Mouse (Mus musculus): ENCODE results near the gene Gm10392.

Gene Gm10392

DNA sequence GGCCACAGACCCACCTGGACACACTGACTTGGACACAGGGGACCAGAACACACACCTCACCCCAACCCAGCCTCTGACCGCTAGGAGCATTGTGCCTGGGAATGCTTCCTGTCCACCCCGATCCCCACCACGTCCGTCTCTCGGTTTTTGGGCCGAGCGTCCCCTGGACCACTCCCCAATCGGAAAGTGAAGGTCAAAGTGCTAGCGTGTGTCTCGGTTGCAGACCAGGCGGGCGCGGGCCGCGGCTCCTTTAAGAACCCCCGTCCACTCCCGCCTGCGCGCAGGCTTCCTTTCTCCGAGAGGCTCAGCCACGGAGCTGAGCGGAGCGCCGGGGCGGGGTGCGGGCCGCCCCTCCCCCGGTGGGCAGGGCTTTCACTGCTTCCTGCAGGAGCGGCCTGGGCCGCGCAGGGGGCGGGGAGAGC is 26.1 kb downstream of the Gm10392 start:
- CTCF ChIA-PET: interaction anchor here (0.6 kb wide), 1 partner anchor 27 kb away, joined by 3 read pairs; no protein-coding TSS in a partner anchor

DNA sequence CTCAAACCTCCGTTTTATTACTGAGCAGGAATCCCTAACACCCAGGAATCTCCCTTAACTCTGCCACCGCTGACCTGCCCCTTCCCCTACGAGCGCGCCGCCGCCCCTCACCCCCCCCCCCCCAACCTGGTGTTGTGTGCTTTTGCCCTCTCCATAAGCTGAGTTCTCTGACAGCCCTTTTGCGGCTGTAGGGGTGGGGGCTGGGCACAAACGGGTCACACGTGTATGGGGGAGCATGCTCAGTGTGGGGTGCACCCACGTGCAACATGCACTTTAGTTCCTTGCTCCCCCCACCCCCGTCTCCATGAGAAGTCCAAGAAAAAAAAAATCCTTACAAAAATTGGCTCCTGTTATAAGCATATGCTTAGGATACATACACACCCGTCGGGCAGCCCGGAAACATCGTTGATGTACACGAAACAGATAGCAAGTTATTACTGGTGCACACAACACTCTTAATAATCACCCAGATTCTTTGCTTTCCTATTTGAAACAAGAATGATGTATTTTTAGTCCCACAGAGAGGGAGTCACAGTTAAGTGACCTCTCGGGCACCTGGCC is 26.6 kb downstream of the Gm10392 start:
- CTCF ChIA-PET: interaction anchor here (0.6 to 1.4 kb wide), 2 partner anchors 23 to 27 kb away, joined by 3 to 4 read pairs; partner anchors contain the start of genes Abhd15 and Trp53i13

DNA sequence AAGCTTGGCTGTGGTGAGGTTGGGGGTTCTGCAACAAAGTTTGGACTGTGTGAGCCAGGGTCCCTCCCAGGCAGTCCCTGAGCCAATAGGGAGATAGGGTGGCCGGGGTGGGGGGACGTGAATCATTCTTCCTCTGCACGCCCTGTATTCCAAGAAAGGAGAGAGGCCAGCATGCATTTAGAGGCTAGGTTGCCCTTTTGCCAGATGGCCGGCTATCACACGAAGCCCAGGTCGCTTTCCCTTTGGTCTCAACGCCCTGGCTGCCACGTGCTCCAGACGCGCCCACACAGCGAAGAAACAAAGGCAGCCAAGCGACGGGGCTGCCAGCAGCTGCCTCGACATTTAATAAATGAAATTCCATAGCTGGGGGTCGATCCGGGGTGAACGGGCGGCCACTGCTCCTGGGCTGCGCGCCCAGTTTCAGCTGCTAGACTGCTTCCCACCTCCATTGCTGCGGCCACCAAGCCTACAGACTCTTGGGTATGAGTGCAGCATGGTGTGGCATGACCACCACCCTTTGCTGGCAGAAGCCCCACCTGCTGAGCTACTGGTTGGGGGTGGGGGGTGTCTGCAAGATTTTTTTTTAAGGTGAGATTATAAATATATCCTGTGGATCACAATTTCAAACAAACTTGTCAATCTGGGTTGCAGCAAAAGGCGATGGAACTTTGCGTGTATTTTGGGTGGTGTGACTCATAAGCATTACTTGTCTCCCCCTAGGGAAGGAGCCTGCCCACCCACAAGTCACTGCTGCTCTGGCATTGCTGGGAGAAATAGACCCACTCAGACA is 27.3 kb downstream of the Gm10392 start:
- CTCF ChIA-PET: interaction anchor here (0.6 to 1.4 kb wide), 3 partner anchors 24 to 117 kb away, joined by 3 to 4 read pairs (median 3); partner anchors contain the start of genes Abhd15 and Trp53i13

DNA sequence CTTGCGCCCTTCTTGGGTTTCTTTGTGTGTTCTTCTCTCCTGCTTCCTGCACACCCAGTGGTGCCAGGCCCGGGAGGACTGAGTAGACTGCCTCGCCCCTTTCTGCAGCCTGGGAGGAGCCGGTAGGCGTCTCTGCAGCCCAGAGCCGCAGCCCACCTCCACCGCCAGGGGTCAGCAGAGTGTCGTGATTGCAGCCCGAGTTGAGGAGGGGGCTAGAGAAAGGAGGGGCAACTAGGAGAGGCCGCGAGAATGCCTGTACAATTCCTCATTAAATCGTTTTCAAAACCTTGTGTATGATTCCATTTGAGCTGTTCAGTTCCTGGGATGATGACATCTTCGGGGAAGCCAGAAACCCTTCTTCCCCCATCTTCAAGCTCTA is 27.9 kb downstream of the Gm10392 start:
- CTCF ChIA-PET: interaction anchor here (1.4 kb wide), 1 partner anchor 24 kb away, joined by 4 read pairs; the partner anchor contains the start of genes Abhd15 and Trp53i13

DNA sequence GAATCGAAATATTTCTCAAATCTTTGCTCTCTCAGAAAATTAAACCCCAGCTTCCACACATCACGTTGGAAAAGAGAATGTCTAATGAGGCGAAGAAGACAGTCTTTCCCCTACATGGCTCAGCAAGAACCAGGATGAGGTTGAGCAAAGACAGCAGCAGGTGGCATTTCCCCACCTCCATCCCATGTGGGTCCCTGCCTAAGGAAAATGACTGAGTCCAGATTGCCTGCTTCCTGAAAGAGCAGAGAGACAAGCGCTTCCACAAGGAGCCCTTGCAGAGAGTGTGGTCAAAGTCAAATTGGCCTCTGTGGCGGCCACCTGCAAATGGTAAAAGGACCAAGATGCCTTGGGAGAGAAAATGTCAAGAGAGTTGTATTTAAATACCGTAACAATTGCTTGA is 28.5 kb downstream of the Gm10392 start:
- CTCF ChIA-PET: interaction anchor here (1.0 kb wide), 1 partner anchor 9 kb away, joined by 3 read pairs; no protein-coding TSS in a partner anchor

DNA sequence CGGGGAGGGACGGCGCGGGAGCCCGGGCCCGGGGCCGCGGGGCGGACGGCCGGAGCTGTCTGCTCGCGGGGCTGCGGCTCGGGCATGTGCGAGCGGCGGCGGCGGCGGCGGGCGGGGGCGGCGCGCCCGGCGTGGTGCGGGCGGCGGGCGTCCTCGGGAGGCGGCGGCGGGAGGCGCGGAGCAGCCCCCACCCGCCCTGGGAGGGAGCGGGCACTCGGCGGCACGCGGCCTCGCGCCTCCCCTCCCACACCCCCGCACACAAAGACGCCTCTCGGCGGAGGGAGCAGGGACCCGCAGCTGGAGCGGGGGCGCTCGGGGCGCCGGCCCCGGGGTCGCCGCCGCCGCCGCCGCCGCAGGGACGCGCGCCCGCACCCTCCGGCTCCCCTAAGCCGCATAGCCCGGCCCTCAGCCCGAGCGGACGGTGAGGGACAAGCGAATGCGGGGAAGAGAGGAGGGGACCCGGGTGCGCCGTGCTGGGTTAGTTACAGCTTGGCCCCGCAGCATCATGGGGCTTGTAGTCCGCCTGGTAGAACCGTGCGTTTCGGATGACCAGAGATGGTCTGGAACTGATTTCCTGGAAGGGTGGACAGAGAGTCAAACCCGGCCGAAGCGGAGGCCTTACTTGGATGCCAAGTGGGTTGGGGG is 29.3 kb downstream of the Gm10392 start, which contains the start of gene Ankrd13b:
Gene Ankrd13b, minus strand, starts transcription at position 88 of the 645 bp plus-strand sequence.
- CTCF ChIA-PET: interaction anchor here (1.0 kb wide), 1 partner anchor 10 kb away, joined by 3 read pairs; no protein-coding TSS in a partner anchor

DNA sequence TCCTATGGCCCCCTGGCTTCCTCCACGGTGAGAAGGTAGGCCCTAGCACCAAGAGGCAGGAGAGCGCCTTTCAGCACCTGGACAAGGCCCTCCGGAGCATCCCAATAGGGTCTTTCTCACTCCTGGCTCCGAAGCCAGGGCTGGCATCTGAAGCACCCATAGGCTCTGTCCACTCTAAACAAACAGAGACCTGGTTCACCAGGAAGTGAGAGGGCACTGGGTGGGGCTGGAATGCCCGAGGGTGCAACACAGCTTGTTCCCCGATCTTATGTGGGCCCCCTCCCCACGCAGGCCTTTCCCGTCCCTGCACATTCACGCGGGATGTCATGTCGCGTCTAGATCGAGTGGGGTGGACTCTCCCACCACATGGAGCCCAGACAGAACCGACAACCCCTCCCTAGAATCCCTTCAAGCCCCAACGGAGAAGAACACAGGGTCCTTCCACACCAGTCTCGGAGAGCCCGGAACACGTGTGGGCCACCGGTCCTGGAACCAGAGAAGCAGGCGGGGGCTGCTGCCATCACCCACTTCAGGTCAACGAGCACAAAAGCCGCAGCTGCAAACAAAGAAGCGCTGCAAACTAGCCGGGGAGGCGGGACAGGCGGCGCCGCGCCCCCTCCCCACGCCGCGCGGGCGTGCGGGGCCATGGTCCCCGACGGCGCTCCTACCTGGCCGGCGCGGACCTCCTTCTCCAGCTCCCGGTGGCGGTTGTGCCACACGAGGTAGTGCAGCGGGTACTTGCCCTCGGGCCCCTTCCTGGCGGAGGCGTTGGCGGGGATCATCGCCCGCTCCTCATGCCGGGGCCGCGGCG is 30.0 kb downstream of the Gm10392 start:
- CTCF ChIA-PET: interaction anchor here (0.6 kb wide), 1 partner anchor 185 kb away, joined by 3 read pairs; no protein-coding TSS in a partner anchor

DNA sequence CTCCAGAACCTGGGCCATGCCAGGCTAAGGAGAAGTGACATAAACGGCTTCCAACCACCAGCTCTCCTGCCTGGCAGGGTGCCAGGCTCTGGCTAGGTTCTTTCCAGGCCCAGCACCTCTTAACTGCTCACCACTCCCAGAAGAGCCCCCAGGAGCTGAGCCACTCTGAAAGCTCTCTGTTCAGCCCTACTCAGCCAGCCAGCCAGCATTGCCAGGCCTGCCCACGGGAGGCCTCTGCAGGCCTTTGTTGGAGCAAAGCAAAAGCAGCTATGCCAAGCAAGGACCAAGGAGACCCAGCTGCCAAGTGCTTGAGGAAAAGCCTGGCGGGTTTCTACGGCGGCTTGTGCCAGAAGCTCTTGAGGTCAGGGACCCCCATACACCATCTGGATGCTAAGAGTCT is 32.2 kb downstream of the Gm10392 start:
- CTCF ChIA-PET: no interaction called here

DNA sequence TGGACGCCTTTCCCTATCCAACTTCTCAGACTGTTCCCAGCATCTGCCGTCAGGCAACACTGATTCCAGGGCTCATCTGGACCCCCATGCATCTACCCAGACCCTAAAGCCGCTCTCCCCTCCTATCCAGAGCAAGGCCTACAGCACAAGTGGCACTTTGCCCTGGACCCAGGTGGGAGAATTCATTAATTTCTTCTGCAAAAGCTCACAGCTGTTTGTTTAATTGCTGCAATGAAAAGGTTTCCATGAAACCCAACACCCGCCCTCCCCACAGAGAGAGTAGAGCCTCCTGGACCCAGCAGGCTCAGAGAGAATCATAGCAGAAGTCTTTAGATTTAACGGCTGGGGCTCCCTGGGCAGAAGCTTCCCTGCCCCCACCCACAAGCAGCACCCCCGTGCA is 33.8 kb downstream of the Gm10392 start:
- CTCF ChIA-PET: no interaction called here

DNA sequence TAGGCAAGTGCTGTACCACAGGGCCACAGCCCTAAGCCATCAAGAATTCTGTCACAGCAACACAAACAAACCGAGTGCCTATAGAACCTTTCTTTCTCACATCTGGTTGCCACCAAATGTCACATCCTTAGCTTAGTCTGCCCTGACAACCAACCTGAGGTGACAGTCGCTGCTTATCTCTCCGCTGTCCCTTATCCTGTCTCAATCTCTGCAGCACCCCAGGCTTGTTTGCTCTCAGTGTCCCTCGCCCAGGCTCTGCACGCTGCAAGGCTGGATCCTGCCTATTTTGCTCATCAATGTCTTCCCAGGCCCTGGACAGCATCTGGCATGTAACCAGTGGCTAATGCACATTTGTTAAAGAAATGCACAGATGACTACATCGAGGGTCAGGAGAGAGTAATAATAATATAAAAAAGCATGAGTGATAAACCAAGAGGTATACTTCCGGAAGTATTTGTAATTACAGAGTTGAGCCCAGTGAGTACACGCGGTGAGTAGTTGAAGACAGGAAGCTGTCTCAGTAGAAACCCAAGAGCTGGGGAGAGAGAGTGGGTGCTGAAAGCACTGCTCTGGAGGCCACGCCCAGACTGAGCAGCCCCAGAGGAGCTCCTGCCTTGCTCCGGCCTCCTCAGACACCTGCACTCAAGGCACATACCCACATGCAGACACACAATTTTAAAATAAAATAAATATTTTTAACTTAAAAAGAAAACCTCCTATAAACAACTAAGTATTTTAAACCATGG is 35.3 kb downstream of the Gm10392 start:
- CTCF ChIA-PET: interaction anchor here (0.7 kb wide), 1 partner anchor 54 kb away, joined by 3 read pairs; no protein-coding TSS in a partner anchor

DNA sequence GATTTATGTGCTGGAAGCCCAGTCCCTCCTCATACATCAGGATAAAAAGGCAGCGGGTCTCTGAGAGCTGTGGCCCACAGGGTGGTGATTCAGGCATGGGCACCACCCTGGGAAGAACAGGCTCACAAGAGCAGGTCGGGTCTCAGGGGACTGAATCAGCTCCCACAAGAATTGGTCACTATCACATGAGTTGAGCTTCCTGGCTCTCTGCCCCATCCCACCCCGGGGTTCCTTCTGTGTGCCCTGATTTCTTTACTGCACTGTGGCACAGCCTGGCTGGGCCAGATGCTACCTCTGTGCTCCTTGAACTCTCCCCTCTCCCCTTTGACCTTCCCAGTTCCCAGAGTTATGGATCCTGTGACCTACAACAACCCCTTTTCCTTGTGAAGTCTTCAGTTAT is 36.0 kb downstream of the Gm10392 start:
- CTCF ChIA-PET: no interaction called here

DNA sequence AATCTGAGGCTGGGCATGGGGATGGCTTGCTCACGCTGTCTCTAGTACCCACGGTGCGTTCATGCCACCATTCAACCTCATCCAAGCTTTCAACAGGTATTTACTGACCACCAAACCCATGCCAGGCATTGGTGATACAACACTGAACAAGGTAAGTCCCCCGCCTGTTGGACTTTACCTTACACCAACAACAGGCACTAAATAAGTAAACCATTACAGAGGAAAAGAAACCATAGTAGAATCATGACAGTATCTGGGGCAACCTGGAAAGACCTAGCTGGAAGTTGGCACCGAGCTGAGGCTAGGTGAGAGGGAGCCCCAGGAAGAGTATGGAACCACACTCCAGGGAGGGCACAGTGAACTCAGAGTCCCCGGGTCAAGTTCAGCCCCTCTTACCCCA is 42.1 kb downstream of the Gm10392 start:
- CTCF ChIA-PET: interaction anchor here (1.3 kb wide), 1 partner anchor 9 kb away, joined by 4 read pairs; no protein-coding TSS in a partner anchor

DNA sequence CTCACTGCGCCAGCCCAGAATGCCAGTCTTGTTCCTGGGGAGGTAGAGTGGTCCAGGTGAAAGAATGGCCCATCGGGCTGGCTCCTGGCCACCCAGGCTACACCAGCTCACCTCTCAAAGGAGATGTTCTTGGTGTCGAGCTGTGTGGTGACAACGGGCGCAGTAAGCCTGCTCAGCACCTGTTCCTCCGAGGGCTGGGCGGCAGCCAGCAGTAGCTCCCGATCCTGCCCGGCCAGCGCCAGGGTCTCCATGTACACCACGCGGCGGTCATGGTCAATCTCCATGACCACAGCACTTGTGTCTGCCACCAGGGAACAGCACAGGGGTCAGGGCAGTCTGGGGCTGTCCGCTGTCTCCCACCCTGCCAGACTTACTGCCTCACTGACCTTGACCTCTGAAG is 42.8 kb downstream of the Gm10392 start:
- CTCF ChIA-PET: no interaction called here

DNA sequence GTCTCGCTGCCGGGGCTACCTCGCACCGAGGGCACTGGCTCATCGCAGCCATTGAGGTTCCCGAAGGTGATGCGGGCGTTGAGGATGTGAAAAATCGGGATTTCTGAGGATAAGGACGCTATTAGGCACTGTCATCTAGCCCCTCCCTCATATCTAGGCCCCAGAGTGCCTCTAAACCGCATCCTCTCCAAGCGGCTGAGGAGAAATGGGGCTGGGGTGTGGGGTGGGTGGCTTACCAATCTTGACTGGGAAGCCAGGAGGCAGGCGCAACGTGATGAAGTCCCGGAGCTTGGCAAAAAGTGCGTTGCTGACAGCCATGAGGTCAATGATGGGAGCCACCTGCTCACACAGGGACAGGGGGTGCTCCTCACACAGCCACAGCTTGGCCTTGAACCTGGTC is 46.2 kb downstream of the Gm10392 start:
- CTCF ChIA-PET: no interaction called here

DNA sequence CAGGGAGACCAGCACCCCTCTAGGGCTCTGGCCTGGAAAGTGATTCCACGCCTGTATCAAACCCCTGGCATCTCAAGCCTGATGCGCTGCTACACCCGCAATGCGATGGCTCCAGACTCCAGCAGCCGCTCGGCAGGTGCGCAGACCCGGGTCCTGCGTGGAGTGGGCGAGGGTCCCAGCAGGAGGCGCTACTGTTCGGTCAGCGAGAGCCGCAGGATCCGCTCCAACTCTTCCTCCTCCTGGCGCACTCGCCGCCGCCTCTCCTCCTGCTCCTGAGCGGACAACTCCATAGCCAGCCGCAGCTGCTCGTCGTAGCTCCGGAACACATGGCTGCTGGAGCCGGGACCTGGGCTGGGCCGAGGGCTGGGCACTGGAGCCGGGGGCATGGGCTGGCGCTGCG is 47.6 kb downstream of the Gm10392 start:
- CTCF ChIA-PET: no interaction called here

DNA sequence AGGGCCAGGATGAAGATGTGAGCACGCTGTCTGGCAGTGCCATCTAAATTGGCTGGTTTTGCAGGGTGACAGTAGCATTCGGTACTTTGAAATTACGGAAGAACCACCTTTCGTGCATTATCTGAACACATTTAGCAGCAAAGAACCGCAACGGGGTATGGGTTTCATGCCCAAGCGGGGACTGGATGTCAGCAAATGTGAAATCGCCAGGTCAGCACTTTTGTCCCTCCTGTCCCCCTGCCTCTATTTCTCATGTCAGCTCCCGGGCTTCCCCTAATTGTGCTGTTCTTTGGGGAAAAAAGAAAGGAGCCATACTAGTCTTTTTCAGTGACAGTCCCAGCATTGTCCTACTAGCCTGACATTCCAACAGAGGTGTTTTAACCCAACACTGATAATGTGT is 50.6 kb downstream of the Gm10392 start:
- CTCF ChIA-PET: interaction anchor here (1.0 kb wide), 2 partner anchors 9 to 35 kb away, joined by 3 to 4 read pairs; no protein-coding TSS in a partner anchor

DNA sequence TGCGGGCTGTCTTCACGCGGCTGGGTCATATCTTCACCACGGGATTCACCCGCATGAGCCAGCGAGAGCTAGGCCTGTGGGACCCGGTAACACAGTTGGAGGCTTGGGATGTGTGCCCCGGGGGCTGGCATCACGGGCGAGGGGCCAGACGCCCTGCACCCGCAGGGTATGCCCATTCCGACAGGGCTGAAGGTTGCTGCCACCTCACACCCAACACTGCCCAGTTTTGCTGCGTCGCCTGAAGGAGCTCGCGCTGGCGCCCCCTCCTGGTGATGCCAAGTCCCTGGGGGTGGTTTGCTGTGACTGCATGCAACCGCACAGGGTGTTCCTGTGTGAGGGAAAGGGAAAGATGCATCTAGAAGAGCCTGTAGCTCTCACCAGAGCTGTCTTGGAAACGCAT is 51.2 kb downstream of the Gm10392 start:
- CTCF ChIA-PET: interaction anchor here (1.0 kb wide), 2 partner anchors 9 to 35 kb away, joined by 3 to 4 read pairs; no protein-coding TSS in a partner anchor

DNA sequence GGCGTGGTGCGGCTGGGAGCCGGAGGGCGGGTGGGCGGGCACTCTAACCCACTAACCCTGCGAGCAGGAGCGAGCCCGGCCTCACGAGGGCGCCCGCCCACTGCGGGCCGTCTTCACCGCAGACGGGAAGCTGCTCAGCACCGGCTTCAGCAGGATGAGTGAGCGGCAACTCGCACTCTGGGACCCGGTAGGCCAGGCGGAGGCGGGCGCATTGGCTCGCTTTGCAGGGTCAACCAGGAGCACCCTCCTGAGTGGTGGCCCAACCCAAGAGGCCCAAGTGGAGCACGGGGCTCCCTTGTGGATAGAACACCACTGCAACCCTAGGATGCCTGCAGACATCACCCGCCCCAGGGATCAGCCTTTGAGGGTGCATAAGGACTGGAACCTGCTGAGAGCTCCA is 51.8 kb downstream of the Gm10392 start:
- CTCF ChIA-PET: interaction anchor here (0.7 to 1.0 kb wide), 3 partner anchors 10 to 71 kb away, joined by 3 to 4 read pairs (median 3); no protein-coding TSS in a partner anchor
